Comparison of ENCODE assay signal across 11 mouse cellular contexts in genomic region chr12:76264325-76264965, GRCm38 (mm10). TPM values are rescaled to one million over a fixed set of nuclear protein-coding genes. Genes with fewer than 3 reads are reported as not detected.
DNase-seq lines count a peak whose midpoint lies in the region; ATAC-seq lines count a peak whose summit lies in the region.
"Had no signal": no experiment of that assay in that cellular context is flagged by ENCODE, and none has a peak within 500 bp of the region (broad histone marks: within the 10 kb centered on the region; RNA-seq: fewer than 3 reads in every experiment).

No protein-coding gene starts in this region.

- no peak overlapping the region for H3K9ac ChIP-seq in forebrain, embryonic 14.5 days (ENCODE audit: low read length)
- no peak overlapping the region for H3K9ac ChIP-seq in midbrain, embryonic 16.5 days (ENCODE audit: low read depth, low read length)

- WGBS in forebrain, embryonic 14.5 days: 76% methylated on average over 9 of the region's 9 CpGs
- 92% methylated on average over 9 of the region's 9 CpGs for WGBS in forebrain, embryonic 10.5 days
- 76% methylated on average over 9 of the region's 9 CpGs for WGBS in midbrain, embryonic 16.5 days

- peak; percentile 42; the same call in 1 of the 2 replicates for ATAC-seq in forebrain, embryonic 14.5 days
- ATAC-seq in midbrain, embryonic 16.5 days: no peak

- peak; percentile 64 for DNase-seq in forebrain, embryonic 14.5 days (ENCODE audit: low spot score)
- DNase-seq in forebrain, embryonic 10.5 days (ENCODE audit: extremely low spot score, low spot score): no peak
- peak; percentile 37 for DNase-seq in right cerebral cortex, adult 18-20 months
- DNase-seq in right cerebral cortex, postnatal 14 days: no peak
- DNase-seq in heart, postnatal 25 days (ENCODE audit: low spot score): peak; percentile 9
- no peak for DNase-seq in adrenal gland, adult (ENCODE audit: inconsistent age in 2 of 2, low spot score in 1 of 2)
- DNase-seq in frontal cortex, postnatal 36 days (ENCODE audit: low spot score in 2 of 2): no peak
- DNase-seq: adrenal gland, adult 8-10 months had no signal

- H3K4me2 ChIP-seq in forebrain, embryonic 14.5 days (ENCODE audit: low read length): no peak overlapping the region
- no peak overlapping the region; the same call in 1 of the 2 replicates for H3K4me2 ChIP-seq in midbrain, embryonic 16.5 days (ENCODE audit: low read length)

- no peaks in the 10 kb centered on the region for H3K27me3 ChIP-seq in forebrain, embryonic 14.5 days (replicated peaks; ENCODE audit: control insufficient read depth, insufficient read depth, low read length)
- H3K27me3 ChIP-seq in forebrain, embryonic 10.5 days (ENCODE audit: poor library complexity, severe bottlenecking): no peaks in the 10 kb centered on the region
- H3K27me3 ChIP-seq in midbrain, embryonic 16.5 days (ENCODE audit: control insufficient read depth, insufficient read depth, low read depth, low read length): no peaks in the 10 kb centered on the region

- H3K4me1 ChIP-seq in forebrain, embryonic 14.5 days (ENCODE audit: control insufficient read depth, insufficient read depth, low read length): no peaks in the 10 kb centered on the region
- H3K4me1 ChIP-seq in forebrain, embryonic 10.5 days: peaks cover 5% of the 10 kb centered on the region; the same call in 1 of the 2 replicates
- no peaks in the 10 kb centered on the region for H3K4me1 ChIP-seq in midbrain, embryonic 16.5 days (ENCODE audit: control insufficient read depth, insufficient read depth, low read length)

- intact Hi-C loops in heart, postnatal 25 days (cut with DNase I): no loop called here

- no peaks in the 10 kb centered on the region for H3K9me3 ChIP-seq in forebrain, embryonic 14.5 days (replicated peaks; ENCODE audit: control insufficient read depth, low read length)
- H3K9me3 ChIP-seq in forebrain, embryonic 10.5 days: no peaks in the 10 kb centered on the region
- no peaks in the 10 kb centered on the region for H3K9me3 ChIP-seq in midbrain, embryonic 16.5 days (replicated peaks; ENCODE audit: control insufficient read depth, low read length, poor library complexity, severe bottlenecking)

- H3K36me3 ChIP-seq in forebrain, embryonic 14.5 days (ENCODE audit: control insufficient read depth, insufficient read depth, low read length): 0 out of 2 replicates have a peak, but pooled peaks cover 3% of the 10 kb centered on the region
- peaks cover 35% of the 10 kb centered on the region for H3K36me3 ChIP-seq in forebrain, embryonic 10.5 days (replicated peaks)
- H3K36me3 ChIP-seq in midbrain, embryonic 16.5 days (ENCODE audit: control insufficient read depth, insufficient read depth, low read length): no peaks in the 10 kb centered on the region

- no peak overlapping the region for H3K4me3 ChIP-seq in forebrain, embryonic 14.5 days (ENCODE audit: low read depth, low read length)
- H3K4me3 ChIP-seq in forebrain, embryonic 10.5 days: no peak overlapping the region
- H3K4me3 ChIP-seq in midbrain, embryonic 16.5 days (ENCODE audit: low read depth, low read length): no peak overlapping the region
- H3K4me3 ChIP-seq: erythroblast, embryonic 14.5 days had no signal

- no peak overlapping the region; the same call in 1 of the 2 replicates for H3K27ac ChIP-seq in forebrain, embryonic 14.5 days (ENCODE audit: low read depth, low read length)
- H3K27ac ChIP-seq in forebrain, embryonic 10.5 days: no peak overlapping the region
- H3K27ac ChIP-seq in midbrain, embryonic 16.5 days (ENCODE audit: low read length): 0 out of 2 replicates have a peak overlapping the region, but pooled peaks have one; percentile 28
- H3K27ac ChIP-seq: kidney, postnatal 0 days had no signal

RNA-seq across cellular contexts. Expression of gene Mthfd1, which starts 9.3 kb away (rescaled TPM):
- 41.3 and 43.2 TPM in 2 replicates for polyA plus RNA-seq in forebrain, embryonic 14.5 days (2014; fragmentation: Nextera tagmentation; extraction: Ambion mirVana)
- 108 and 110 TPM in 2 replicates for polyA plus RNA-seq in forebrain, embryonic 10.5 days (2016; fragmentation: Nextera tagmentation; extraction: Ambion mirVana)
- 10 to 100 TPM; 29.1 to 31.4 TPM for total RNA-seq in heart, postnatal 25 days (2021)
- 28.2 and 35.2 TPM in 2 replicates for polyA plus RNA-seq in midbrain, embryonic 16.5 days (2015; fragmentation: Nextera tagmentation; extraction: Ambion mirVana)

RNA-seq across cellular contexts. Expression of gene Tex21, which starts 17.9 kb away (rescaled TPM):
- not detected in 2 replicates for polyA plus RNA-seq in forebrain, embryonic 14.5 days (2014; fragmentation: Nextera tagmentation; extraction: Ambion mirVana)
- not detected in 2 replicates for polyA plus RNA-seq in forebrain, embryonic 10.5 days (2016; fragmentation: Nextera tagmentation; extraction: Ambion mirVana)
- total RNA-seq in heart, postnatal 25 days (2021): not detected
- polyA plus RNA-seq in midbrain, embryonic 16.5 days (2015; fragmentation: Nextera tagmentation; extraction: Ambion mirVana): not detected in 2 replicates
- total RNA-seq: adrenal gland, adult 8-10 months had no signal
- polyA plus RNA-seq: erythroblast, embryonic 14.5 days had no signal

Comparison
In these comparisons a context has a peak if more than half of its experiments do, and no peak if none do; other contexts are left out.
1. DNase-seq: peak in forebrain, embryonic 14.5 days (single experiment), right cerebral cortex, adult 18-20 months (single experiment) and heart, postnatal 25 days (single experiment); none in forebrain, embryonic 10.5 days (single experiment), right cerebral cortex, postnatal 14 days (single experiment), adrenal gland, adult (0 of 2) and frontal cortex, postnatal 36 days (0 of 2).